Mouse (Mus musculus) limb, embryonic 14.5 days (tissue): ENCODE results near the gene Map2k6. TPM values are rescaled to one million over a fixed set of nuclear protein-coding genes. Genes with fewer than 3 reads are reported as not detected.
A peak's percentile ranks its signal among the peaks of the same experiment; 100 is the strongest.

Source experiments
- ATAC-seq: fragments of 200-750 bp; cut with Nextera tagmentation; 2 replicates; pipeline ENCODE4 v1.8.0; 2017; ENCODE audit warnings: low read depth, moderate number of reproducible peaks, moderate TSS enrichment; ENCODE audit not compliant: low FRiP score
- DNase-seq: peaks from one replicate; pipeline ENCODE4 v3.0.0-alpha.2; 2015; ENCODE audit warnings: low spot score
- H3K27ac ChIP-seq: fragments of 300-500 bp; sonication (generic); replicated peaks from 2 replicates; pipeline ENCODE4 v1.5.1; 2014; ENCODE audit warnings: low read depth, mild to moderate bottlenecking, low read length, moderate library complexity, mixed read lengths
- H3K27me3 ChIP-seq: fragments of 300-500 bp; sonication (generic); 2 replicates; pipeline ENCODE4 v1.6.1; 2014; ENCODE audit warnings: low read length, mixed read lengths; ENCODE audit not compliant: control insufficient read depth, insufficient read depth
- H3K36me3 ChIP-seq: fragments of 300-500 bp; sonication (generic); 2 replicates; pipeline ENCODE4 v1.6.1; 2014; ENCODE audit warnings: mild to moderate bottlenecking, low read length, moderate library complexity, mixed read lengths; ENCODE audit not compliant: control insufficient read depth, insufficient read depth
- H3K4me1 ChIP-seq: fragments of 300-500 bp; sonication (generic); 2 replicates; pipeline ENCODE4 v1.6.1; 2014; ENCODE audit warnings: antibody characterized with exemption, low read length, mixed read lengths; ENCODE audit not compliant: control insufficient read depth, insufficient read depth
- H3K4me2 ChIP-seq: fragments of 300-500 bp; sonication (generic); replicated peaks from 2 replicates; pipeline ENCODE4 v1.6.1; 2014; ENCODE audit warnings: low read depth, mild to moderate bottlenecking, low read length, moderate library complexity; ENCODE audit not compliant: severe bottlenecking
- H3K4me3 ChIP-seq: fragments of 300-500 bp; sonication (generic); replicated peaks from 2 replicates; pipeline ENCODE4 v1.5.1; 2014; ENCODE audit warnings: low read length
- H3K9ac ChIP-seq: fragments of 300-500 bp; sonication (generic); 2 replicates; pipeline ENCODE4 v1.6.1; 2014; ENCODE audit warnings: mild to moderate bottlenecking, low read depth, low read length, moderate library complexity; ENCODE audit not compliant: severe bottlenecking
- H3K9me3 ChIP-seq: fragments of 300-500 bp; sonication (generic); 2 replicates; pipeline ENCODE4 v1.6.1; 2016; ENCODE audit warnings: low read length; ENCODE audit not compliant: control insufficient read depth
- POLR2A ChIP-seq: fragments of 200-500 bp; IDR thresholded peaks from 2 replicates; pipeline ENCODE4 v1.8.0; 2012; ENCODE audit warnings: inconsistent platforms, mild to moderate bottlenecking, moderate library complexity, borderline replicate concordance; ENCODE audit not compliant: insufficient read depth, insufficient read length; ENCODE audit errors: extremely low read depth
- WGBS: fragments of 180-500 bp; shearing (Covaris S2); extraction: QIAGEN DNeasy Blood & Tissue Kit; methylation state at CpG from one replicate; pipeline ENCODE4 v1.1.7; 2014; 5-methylcytosine and 5-hydroxymethylcytosine counted together
- polyA plus RNA-seq, 2 experiments: library from polyadenylated mRNA; depleted of rRNA in 1 of 2; stranded (reverse) in 1 of 2; unstranded in 1 of 2; fragments of >200 nt; fragmentation: Nextera tagmentation in 1 of 2; extraction: Ambion mirVana in 1 of 2; gene quantifications; 2 replicates each; pipeline versions ENCODE4 v1.2.1 to v1.2.3; 2012 to 2014

The Map2k6 gene
- polyA plus RNA-seq, 2 experiments, result 17.4 to 23.7 TPM

DNA sequence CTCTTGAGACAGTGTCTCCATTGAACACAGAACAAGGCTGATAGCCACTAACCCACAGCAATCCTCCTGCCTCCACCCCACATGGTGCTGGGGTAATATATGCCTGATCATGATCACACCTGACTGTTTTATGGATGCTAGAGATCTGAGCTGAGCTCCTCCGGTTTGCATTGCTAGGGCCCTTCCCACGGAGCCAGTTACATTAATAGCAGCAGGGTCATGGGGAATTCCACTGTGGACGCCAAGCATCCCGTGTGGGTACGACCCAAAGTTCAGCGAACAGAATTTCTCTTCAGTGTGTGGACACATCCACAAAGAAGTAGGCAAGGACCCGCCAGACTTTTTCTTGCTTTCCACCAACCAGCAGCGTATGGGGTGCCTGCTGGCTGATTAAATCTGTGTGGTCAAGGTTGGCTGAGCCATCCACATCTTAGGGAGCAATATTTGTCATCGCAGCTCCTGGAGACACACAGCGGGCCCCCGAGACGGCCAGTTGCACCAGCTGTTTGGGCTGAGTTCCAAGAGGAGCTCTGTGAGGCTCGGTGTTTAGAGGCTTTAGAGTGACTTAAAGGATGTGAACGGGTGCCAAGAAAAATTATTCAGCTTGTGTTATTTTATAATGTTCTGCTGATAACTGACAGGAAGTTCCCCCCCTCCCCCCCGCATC, 51.3 kb downstream of the Map2k6 start:
- Histone ChIP-seq H3K4me1 (peaks cover 30% of the 10 kb centered on the region), H3K27me3 (no peaks in the 10 kb centered on the region), H3K4me3 (no peak overlapping the region), H3K4me2 (peak overlapping the region; percentile 25; the same call in 1 of the 2 replicates), H3K9ac (no peak overlapping the region), H3K27ac (no peak overlapping the region), H3K36me3 (no peaks in the 10 kb centered on the region), H3K9me3 (no peaks in the 10 kb centered on the region)
- DNase-seq (peak; percentile 84), ATAC-seq (peak; percentile 27)
- no peak for TF ChIP-seq POLR2A
- WGBS, result 36% methylated on average over 15 of the region's 15 CpGs

GRCm38 (mm10) chr11:110450758-110451121, 51.8 kb downstream of the Map2k6 start:
- no peaks in the 10 kb centered on the region for H3K27me3 ChIP-seq
- 66% methylated on average over 4 of the region's 4 CpGs for WGBS
- TF ChIP-seq POLR2A, result no peak
- no peak for ATAC-seq
- no peaks in the 10 kb centered on the region for H3K9me3 ChIP-seq
- H3K4me3 ChIP-seq, result no peak overlapping the region
- no peak overlapping the region for H3K4me2 ChIP-seq
- H3K4me1 ChIP-seq, result peaks cover 30% of the 10 kb centered on the region
- no peaks in the 10 kb centered on the region for H3K36me3 ChIP-seq
- H3K27ac ChIP-seq, result no peak overlapping the region
- DNase-seq, result no peak
- no peak overlapping the region for H3K9ac ChIP-seq

DNA sequence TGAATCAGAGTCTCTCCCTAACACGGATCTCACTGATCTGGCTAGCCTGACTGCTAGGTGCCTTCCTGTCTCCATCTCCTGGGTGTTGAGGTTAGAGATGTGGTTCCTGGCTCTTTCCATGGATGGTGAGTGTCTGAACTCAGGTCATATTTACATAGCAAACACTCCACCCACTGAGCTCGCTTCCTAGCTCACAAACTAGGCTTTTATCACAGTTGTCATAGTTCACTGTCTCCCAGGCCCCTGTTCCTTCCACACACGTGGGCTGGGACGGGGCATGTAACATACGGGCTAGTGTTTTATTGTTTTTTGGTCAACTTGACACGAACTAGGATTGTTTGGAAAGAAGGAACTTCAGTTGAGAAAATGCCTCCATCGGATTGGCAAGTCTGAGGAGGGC, 52.7 kb downstream of the Map2k6 start:
- Histone ChIP-seq H3K9ac (no peak overlapping the region), H3K4me3 (no peak overlapping the region), H3K27ac (no peak overlapping the region), H3K4me2 (no peak overlapping the region), H3K9me3 (no peaks in the 10 kb centered on the region), H3K27me3 (no peaks in the 10 kb centered on the region), H3K4me1 (peaks cover 32% of the 10 kb centered on the region), H3K36me3 (no peaks in the 10 kb centered on the region)
- WGBS, result 87% methylated on average over 7 of the region's 7 CpGs
- no peak for TF ChIP-seq POLR2A
- no peak for ATAC-seq
- no peak for DNase-seq

DNA sequence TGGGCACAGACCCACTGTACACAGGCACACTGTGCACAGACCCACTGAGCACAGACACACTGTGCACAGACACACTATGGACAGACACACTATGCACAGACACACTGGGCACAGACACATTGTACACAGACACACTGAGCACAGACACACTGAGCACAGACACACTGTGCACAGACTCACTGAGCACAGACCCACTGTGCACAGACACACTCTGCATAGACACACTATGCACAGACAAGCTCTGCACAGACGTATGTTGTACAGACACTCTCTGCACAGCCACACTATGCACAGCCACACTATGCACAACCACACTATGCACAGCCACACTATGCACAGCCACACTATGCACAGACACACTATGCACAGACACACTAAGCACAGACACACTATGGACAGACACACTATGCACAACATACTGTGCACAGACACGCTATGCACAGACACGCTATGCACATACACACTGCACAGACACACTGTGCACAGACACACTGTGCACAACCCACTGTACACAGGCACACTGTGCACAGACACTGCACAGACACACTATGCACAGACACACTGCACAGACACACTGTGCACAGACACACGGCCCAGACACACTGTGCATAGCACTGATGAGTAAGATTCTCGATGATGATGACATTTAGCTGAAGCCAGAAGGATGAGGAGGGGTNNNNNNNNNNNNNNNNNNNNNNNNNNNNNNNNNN, 54.7 kb downstream of the Map2k6 start:
- no peaks in the 10 kb centered on the region for H3K27me3 ChIP-seq
- H3K4me1 ChIP-seq, result peaks cover 25% of the 10 kb centered on the region
- H3K4me3 ChIP-seq, result no peak overlapping the region
- WGBS, result 89% methylated on average over 5 of the region's 5 CpGs
- no peak overlapping the region for H3K4me2 ChIP-seq
- no peaks in the 10 kb centered on the region for H3K9me3 ChIP-seq
- no peak for TF ChIP-seq POLR2A
- no peak overlapping the region for H3K9ac ChIP-seq
- ATAC-seq (no peak), DNase-seq (no peak)
- H3K36me3 ChIP-seq, result no peaks in the 10 kb centered on the region
- no peak overlapping the region for H3K27ac ChIP-seq

DNA sequence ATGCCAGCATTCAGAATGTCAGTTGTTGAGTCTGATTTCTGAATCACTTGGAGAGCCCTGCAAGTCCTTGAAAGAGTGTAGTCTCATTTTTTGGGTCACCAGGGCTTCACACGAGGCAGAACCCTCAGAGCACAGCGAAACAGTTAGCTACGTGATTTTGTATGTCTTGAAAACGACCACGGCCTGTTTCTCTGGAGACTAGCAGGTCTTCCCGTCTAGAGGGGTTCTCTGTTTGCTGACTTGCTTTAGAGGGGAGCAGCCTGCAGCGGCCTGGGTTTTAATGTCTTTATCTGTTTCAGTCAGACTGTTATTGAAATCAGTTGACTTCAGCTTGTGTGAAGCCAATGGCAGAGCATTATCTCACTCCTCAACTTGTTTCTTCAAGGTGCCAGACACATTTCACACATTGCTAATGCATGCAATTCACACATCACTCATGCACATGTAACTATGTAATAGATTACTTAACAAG, 58.6 kb downstream of the Map2k6 start:
- no peaks in the 10 kb centered on the region for H3K36me3 ChIP-seq
- no peaks in the 10 kb centered on the region for H3K9me3 ChIP-seq
- no peak for TF ChIP-seq POLR2A
- no peak overlapping the region for H3K9ac ChIP-seq
- DNase-seq (no peak), ATAC-seq (no peak)
- no peak overlapping the region for H3K4me2 ChIP-seq
- 86% methylated on average over 7 of the region's 7 CpGs for WGBS
- no peak overlapping the region for H3K4me3 ChIP-seq
- H3K4me1 ChIP-seq, result peaks cover 6% of the 10 kb centered on the region; the same call in 1 of the 2 replicates
- no peak overlapping the region for H3K27ac ChIP-seq
- no peaks in the 10 kb centered on the region for H3K27me3 ChIP-seq
